Mouse (Mus musculus) T-cell, adult 66 days (primary cell): ENCODE data around the gene Atp5k. TPM values are rescaled to one million over a fixed set of nuclear protein-coding genes. Genes with fewer than 3 reads are reported as not detected.

Source experiments
- total RNA-seq, 2 experiments: library from RNA; stranded (reverse); gene quantifications; 3 replicates in 1 of 2; 4 replicates in 1 of 2; pipeline ENCODE4 v1.2.4; 2023

Gene Atp5k
- total RNA-seq = 10 to 100 TPM; 85.9 to 95.2 TPM

DNA sequence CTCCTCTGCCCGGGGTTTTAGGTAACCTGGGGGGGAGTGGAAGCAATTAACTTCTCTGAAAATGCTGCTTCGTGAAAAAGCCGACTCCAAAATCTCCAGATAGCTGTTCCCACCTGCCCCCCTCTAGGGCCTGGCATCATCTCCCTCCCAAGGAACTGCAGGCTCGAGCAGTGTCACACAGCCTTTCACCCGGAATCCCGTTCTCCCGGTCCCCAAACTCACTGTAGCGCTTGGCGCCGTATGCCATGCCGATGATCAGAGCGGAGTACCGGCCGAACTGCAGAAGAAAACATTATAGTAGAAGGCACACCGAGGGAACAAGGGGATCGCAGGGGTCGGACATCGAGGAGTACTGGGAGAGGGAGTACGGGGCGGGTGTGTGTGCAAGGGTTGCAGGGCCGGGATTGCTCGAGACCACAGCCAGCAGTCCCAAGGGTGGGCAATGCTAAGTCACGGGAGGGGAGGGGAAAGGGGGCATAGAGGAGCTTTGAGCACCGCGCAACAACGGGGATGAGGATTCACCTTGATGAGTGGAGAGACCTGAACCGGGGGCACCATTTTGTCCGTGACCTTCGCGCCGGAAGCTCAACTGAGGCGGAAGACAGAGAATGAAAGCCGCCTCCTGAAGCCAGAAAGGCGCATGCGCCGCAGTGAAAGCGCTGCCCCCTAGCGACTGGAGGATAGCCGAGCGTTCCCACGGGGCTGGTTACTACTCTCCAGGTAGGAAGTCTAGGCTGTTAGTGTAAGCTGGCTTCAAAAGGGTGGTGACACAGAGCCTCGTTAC, at the start of gene Atp5k:
Gene Atp5k (minus strand): TSS at position 645 of the 784 bp plus-strand sequence.

DNA sequence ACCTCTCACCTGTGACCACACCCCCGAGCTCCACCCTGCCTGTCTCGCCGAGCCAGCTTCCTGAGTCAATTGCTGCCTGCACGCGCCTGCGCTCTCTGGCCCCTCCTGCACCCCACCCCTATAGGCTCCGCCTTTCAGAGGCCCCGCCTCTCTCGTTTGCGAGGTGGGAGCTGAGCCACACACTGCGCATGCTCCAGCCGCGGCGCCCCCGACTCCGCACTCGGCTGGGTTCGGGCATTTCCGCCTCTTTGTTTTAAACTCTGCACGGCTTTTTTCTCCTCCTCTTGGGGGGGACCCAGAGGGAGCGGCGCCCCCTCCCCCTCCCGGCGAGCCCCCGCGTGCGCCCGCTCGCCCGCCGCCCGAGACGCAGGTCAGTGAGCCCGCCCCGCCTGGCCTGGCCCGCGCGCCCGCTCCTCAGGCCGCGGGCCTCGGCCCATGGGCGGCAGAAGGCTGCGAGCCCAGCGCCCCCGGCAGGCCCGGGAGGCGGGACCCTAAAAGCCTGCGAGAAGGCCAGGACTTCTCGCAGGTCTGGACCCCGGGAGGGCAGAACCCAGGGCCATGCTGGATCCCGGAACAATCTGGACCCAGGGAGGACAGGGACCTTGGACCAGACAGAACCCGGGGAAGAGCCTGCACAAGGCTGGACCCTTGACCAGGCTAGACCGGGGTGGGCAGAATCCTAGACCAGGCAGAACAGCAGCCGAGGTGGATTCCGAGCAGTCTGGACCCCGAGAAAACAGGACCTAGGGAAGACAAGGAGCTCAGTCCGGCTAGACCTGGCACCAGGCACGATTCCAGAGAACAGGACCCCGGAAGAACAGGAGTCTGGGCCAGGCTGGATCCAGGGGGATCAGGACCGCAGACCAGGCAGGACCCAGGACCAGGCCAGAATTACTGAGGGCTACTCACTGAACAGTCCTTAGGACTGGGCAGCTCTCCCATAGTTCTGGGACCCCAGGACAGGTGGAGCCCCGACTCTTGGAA, 27.1 kb upstream of the Atp5k start, which contains the start of gene Pcgf3:
Gene Pcgf3 (plus strand): TSS at position 151 of the 984 bp plus-strand sequence.

DNA sequence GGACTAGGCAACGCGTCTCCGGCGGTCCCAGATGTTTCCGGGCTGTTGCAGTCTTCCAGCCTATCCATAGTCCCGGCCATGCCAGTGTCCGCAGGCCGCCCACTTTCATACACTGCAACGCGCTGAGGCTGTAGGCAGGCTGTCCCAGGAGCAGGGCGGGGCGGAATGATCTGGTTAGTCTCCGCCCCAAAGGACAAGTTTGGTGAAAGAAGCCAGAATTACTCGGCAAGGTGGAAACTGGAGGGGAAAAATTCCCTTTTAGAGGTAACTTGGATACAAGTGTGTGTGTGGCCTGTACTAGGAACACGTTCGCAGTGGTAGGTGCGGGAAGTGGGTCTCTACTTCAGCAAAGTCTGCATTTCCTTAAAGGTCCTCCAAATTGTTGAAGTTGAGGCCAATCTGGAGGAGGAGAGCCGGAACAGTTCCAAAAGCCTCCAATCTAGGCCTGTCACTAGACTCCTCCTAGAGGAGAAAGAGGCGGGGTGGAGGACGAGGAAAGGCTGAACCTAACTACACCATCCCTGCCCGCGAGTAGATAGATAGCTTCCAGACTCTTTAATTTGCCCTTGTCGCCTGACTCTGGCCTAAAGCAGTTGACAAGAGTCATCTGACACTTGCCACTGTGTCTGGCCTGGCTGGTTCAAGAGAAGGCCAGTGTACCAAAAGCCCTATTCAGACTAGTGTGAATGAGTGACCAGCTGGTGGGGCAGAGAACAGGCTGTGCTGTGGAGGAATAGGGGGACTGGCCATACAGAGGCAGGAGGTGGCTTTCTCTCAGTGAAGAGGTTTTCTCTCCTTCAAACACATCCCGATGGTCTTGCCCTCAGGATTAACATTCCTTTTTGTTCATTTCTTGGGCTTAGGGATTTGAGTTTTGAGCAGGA, 14.8 kb upstream of the Atp5k start, which contains the start of gene Mfsd7a:
Gene Mfsd7a (minus strand): TSS at position 107 of the 884 bp plus-strand sequence.

GRCm38 (mm10) chr5:108388201-108388600, 46.0 kb downstream of the Atp5k start, which contains the start of gene Pde6b:
Pde6b (plus strand) TSS chr5:108388391.

Other genes starting within 250 kb of the Atp5k start
- 10 to 100 TPM; 42.9 to 44.5 TPM for gene Dr1, start 165.6 kb downstream of the Atp5k start, total RNA-seq
- 1 to 10 TPM; 1.7 to 2.6 TPM for gene Pigg, start 121.8 kb downstream of the Atp5k start, total RNA-seq
- not detected for gene Gm42517, start 66.5 kb downstream of the Atp5k start, total RNA-seq
- not detected for gene Pde6b, start 46.1 kb downstream of the Atp5k start, total RNA-seq
- not detected for gene Mfsd7a, start 14.4 kb upstream of the Atp5k start, total RNA-seq
- 10 to 100 TPM; 23.0 to 23.6 TPM for gene Pcgf3, start 26.8 kb upstream of the Atp5k start, total RNA-seq
- gene Cplx1, start 115.6 kb upstream of the Atp5k start, total RNA-seq = not detected
- gene Gak, start 195.3 kb upstream of the Atp5k start, total RNA-seq = 100 to 1,000 TPM; 167 to 182 TPM
- gene Tmem175, start 195.3 kb upstream of the Atp5k start, total RNA-seq = 10 to 100 TPM; 25.0 to 25.9 TPM
- 10 to 100 TPM; 28.5 to 32.1 TPM for gene Idua, start 225.9 kb upstream of the Atp5k start, total RNA-seq
- gene Dgkq, start 235.2 kb upstream of the Atp5k start, total RNA-seq = 10 to 100 TPM; 39.3 to 43.8 TPM
- gene Slc26a1, start 241.1 kb upstream of the Atp5k start, total RNA-seq = not detected